Mouse (Mus musculus): ENCODE results near the gene Cyp4a31. TPM values are rescaled to one million over a fixed set of nuclear protein-coding genes. Genes with fewer than 3 reads are reported as not detected.
"Not testable (repeated sequence)": the region's sequence is repeated elsewhere in the genome, so short reads cannot be mapped to it uniquely, and the experiment has no call there.

Cyp4a31 gene
- polyA plus RNA-seq, 1 experiment from 2014 or later, result not detected

DNA sequence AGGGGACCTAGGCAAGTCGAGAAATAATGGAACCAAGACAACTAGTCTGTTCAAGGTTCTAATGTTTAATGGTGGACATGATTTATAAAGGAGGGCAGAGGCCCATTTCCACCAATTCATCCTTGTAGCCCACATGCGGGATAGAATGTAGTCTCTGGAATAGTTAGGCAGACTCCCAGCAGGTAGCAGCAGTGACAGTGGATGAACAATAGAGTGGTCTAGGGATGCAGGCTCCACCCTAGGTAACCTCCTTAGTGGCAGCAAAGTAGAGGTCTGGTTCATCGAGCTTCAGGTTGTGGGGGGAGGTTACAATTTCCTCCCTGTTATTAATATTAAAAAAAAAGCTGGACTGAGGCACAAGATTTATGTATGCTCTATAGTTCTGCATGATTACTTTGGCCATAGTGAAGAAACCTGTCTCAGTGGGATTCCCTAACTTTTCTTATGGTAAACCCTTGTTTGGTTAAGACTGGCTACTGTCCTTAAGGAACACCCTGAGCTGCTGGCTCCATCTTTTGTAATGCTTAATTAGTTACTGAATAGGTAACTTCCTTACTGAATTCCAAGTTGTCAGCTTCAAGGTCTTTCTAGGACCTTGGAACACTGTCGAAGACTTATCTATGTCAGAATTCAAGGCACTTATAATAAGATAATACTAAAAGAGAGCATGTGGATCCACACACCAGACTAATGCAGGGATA, 5.4 kb upstream of the Cyp4a31 start:
- no peak overlapping the region for H3K4me3 ChIP-seq (replicated peaks; ENCODE audit: low read depth, low read length)
- H3K9ac ChIP-seq (replicated peaks; ENCODE audit: low read length), result no peak overlapping the region
- H3K4me1 ChIP-seq (ENCODE audit: control insufficient read depth, insufficient read depth, low read length), result no peaks in the 10 kb centered on the region
- H3K4me2 ChIP-seq (ENCODE audit: low read length), result no peak overlapping the region
- ATAC-seq (ENCODE audit: low FRiP score, low TSS enrichment), result no peak
- no peak for DNase-seq
- 49% methylated on average over 4 of the region's 4 CpGs for WGBS
- H3K9me3 ChIP-seq (ENCODE audit: control insufficient read depth, low read length), result no peaks in the 10 kb centered on the region
- no peak overlapping the region for H3K27ac ChIP-seq (replicated peaks; ENCODE audit: low read depth, low read length)
- H3K27me3 ChIP-seq (ENCODE audit: control insufficient read depth, insufficient read depth, low read length), result no peaks in the 10 kb centered on the region
- no peaks in the 10 kb centered on the region for H3K36me3 ChIP-seq (ENCODE audit: control insufficient read depth, insufficient read depth, low read length)

DNA sequence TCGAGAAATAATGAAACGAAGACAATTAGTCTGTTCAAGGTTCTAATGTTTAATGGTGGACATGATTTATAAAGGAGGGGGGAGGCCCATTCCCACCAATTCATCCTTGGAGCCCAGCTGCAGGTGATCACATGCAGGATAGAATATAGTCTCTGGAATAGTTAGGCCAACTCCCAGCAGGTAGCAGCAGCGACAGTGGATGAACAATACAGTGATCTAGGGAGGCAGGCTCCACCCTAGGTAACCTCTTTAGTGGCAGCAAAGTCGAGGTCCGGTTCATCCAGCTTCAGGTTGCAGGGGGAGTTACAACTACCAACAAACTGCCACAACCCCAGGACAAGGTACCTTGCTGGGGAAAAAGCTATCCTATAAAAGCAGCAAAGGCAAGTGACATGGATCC, 2.2 kb upstream of the Cyp4a31 start:
- 57% methylated on average over 5 of the region's 5 CpGs for WGBS
- ATAC-seq (ENCODE audit: low FRiP score, low TSS enrichment); H3K4me2 ChIP-seq (ENCODE audit: low read length); H3K27me3 ChIP-seq (ENCODE audit: control insufficient read depth, insufficient read depth, low read length); H3K9me3 ChIP-seq (ENCODE audit: control insufficient read depth, low read length); H3K27ac ChIP-seq (replicated peaks; ENCODE audit: low read depth, low read length); DNase-seq; H3K36me3 ChIP-seq (ENCODE audit: control insufficient read depth, insufficient read depth, low read length); H3K4me3 ChIP-seq (replicated peaks; ENCODE audit: low read depth, low read length); H3K9ac ChIP-seq (replicated peaks; ENCODE audit: low read length); H3K4me1 ChIP-seq (ENCODE audit: control insufficient read depth, insufficient read depth, low read length): not testable (repeated sequence)

DNA sequence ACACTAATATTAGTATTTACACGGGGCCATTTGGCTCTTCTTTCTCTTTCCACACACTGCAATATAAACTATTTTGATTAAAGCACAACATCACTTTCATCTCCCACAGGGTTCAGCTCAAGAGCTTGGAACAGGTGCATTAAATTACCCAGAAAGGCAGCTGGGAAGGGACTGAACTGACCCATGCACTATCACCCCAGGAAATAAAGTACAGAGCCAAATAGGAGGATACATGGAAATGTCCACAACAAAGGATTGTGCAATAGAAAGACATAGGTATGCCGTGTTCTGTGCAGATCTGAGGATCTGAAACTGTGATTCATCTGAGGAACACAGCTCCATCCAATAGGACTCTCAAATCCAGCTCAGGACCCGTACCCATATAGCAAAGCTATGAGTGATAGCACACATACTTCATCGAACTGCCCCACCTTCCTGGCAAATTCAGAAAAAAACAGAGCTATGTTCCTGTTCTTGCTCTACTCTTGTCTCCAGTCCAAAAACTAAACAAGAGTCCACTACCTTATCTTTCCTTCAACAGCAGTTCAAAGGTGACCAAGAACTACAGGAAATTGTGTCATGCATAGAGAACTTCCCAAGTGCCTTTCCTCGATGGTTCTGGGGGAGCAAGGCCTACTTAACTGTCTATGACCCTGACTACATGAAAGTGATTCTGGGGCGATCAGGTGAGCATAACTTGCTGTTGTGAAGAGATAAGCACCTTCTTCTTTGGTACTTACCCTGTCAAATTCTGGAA, 1.2 kb downstream of the Cyp4a31 start:
- not testable (repeated sequence) for H3K36me3 ChIP-seq (ENCODE audit: control insufficient read depth, insufficient read depth, low read length); H3K4me1 ChIP-seq (ENCODE audit: control insufficient read depth, insufficient read depth, low read length); H3K9me3 ChIP-seq (ENCODE audit: control insufficient read depth, low read length); ATAC-seq (ENCODE audit: low FRiP score, low TSS enrichment); H3K27ac ChIP-seq (replicated peaks; ENCODE audit: low read depth, low read length); H3K4me2 ChIP-seq (ENCODE audit: low read length); H3K4me3 ChIP-seq (replicated peaks; ENCODE audit: low read depth, low read length); DNase-seq; H3K27me3 ChIP-seq (ENCODE audit: control insufficient read depth, insufficient read depth, low read length); H3K9ac ChIP-seq (replicated peaks; ENCODE audit: low read length)
- 89% methylated on average over 6 of the region's 6 CpGs for WGBS

DNA sequence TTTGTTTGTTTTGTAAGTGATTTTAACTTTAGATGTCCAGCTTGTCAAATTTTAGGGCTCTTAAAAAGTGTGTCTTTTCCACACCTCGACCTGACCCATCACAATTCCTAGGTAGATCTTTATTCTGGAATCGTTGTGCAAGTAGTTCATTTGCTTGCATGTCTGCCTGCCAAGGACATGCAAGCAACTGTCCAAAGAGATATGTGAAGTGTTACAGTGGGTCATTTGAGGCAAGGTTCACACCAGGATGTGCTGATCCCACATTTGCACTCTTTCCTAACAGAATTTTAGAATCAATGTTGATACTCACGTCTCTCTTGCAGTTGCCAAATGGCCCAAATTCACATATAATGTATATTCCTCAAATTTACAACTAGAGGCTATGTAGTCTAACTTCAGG, 11.8 kb downstream of the Cyp4a31 start:
- no peak overlapping the region for H3K4me3 ChIP-seq (replicated peaks; ENCODE audit: low read depth, low read length)
- ATAC-seq (ENCODE audit: low FRiP score, low TSS enrichment) (no peak), DNase-seq (no peak)
- H3K9ac ChIP-seq (replicated peaks; ENCODE audit: low read length), result no peak overlapping the region
- H3K9me3 ChIP-seq (ENCODE audit: control insufficient read depth, low read length), result no peaks in the 10 kb centered on the region
- 88% methylated on average over 3 of the region's 3 CpGs for WGBS
- no peaks in the 10 kb centered on the region for H3K4me1 ChIP-seq (ENCODE audit: control insufficient read depth, insufficient read depth, low read length)
- H3K27ac ChIP-seq (replicated peaks; ENCODE audit: low read depth, low read length), result no peak overlapping the region
- no peaks in the 10 kb centered on the region for H3K36me3 ChIP-seq (ENCODE audit: control insufficient read depth, insufficient read depth, low read length)
- no peaks in the 10 kb centered on the region for H3K27me3 ChIP-seq (ENCODE audit: control insufficient read depth, insufficient read depth, low read length)
- no peak overlapping the region for H3K4me2 ChIP-seq (ENCODE audit: low read length)

DNA sequence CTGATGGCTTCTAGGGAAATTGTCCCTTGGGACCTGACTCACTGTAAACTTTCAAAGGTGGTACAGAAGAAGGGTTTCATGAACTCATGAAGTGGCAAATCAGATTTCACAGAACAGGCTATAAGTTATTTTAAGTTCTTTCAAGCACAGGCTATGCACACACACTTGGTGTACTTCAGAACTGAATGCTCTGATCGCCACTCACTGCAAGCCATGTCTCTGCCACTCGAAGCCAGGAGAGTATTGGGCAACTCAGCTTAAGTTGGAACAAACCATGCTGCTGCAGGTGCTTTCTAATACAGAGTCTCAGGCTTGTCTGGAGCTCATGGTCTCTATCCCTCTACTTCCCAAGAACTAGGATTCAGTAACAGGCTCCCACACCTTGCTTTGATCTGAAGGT, 12.3 kb downstream of the Cyp4a31 start:
- no peak overlapping the region for H3K4me3 ChIP-seq (replicated peaks; ENCODE audit: low read depth, low read length)
- H3K4me1 ChIP-seq (ENCODE audit: control insufficient read depth, insufficient read depth, low read length), result no peaks in the 10 kb centered on the region
- no peaks in the 10 kb centered on the region for H3K9me3 ChIP-seq (ENCODE audit: control insufficient read depth, low read length)
- no peak overlapping the region for H3K27ac ChIP-seq (replicated peaks; ENCODE audit: low read depth, low read length)
- no peak overlapping the region for H3K4me2 ChIP-seq (ENCODE audit: low read length)
- H3K9ac ChIP-seq (replicated peaks; ENCODE audit: low read length), result no peak overlapping the region
- ATAC-seq (ENCODE audit: low FRiP score, low TSS enrichment) (no peak), DNase-seq (no peak)
- 78% methylated on average over 2 of the region's 2 CpGs for WGBS
- no peaks in the 10 kb centered on the region for H3K36me3 ChIP-seq (ENCODE audit: control insufficient read depth, insufficient read depth, low read length)
- H3K27me3 ChIP-seq (ENCODE audit: control insufficient read depth, insufficient read depth, low read length), result no peaks in the 10 kb centered on the region

DNA sequence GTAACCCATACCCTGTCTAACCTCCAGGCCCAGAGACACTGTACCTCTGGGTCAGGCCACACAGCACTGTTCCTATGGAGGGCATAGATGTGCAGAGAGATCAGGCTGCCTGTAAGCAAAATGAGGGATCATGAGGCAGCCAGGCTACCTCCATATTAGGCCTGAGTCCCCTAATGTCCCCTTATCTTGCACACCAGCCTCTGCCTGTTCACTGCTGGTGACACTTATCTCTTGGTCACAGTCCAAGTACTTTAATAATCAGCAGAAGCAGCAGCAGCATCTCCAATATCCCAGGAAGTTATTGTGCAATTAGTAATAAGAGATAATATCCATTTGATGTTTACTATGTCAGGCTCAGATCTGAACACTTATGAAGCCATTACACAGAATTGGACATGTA, 19.6 kb downstream of the Cyp4a31 start:
- Histone ChIP-seq H3K4me2 (ENCODE audit: low read length) (no peak overlapping the region), H3K9ac (replicated peaks; ENCODE audit: low read length) (no peak overlapping the region), H3K27ac (replicated peaks; ENCODE audit: low read depth, low read length) (no peak overlapping the region), H3K4me1 (ENCODE audit: control insufficient read depth, insufficient read depth, low read length) (no peaks in the 10 kb centered on the region), H3K36me3 (ENCODE audit: control insufficient read depth, insufficient read depth, low read length) (no peaks in the 10 kb centered on the region), H3K27me3 (ENCODE audit: control insufficient read depth, insufficient read depth, low read length) (no peaks in the 10 kb centered on the region), H3K9me3 (ENCODE audit: control insufficient read depth, low read length) (no peaks in the 10 kb centered on the region), H3K4me3 (replicated peaks; ENCODE audit: low read depth, low read length) (no peak overlapping the region)
- ATAC-seq (ENCODE audit: low FRiP score, low TSS enrichment) (no peak), DNase-seq (no peak)

DNA sequence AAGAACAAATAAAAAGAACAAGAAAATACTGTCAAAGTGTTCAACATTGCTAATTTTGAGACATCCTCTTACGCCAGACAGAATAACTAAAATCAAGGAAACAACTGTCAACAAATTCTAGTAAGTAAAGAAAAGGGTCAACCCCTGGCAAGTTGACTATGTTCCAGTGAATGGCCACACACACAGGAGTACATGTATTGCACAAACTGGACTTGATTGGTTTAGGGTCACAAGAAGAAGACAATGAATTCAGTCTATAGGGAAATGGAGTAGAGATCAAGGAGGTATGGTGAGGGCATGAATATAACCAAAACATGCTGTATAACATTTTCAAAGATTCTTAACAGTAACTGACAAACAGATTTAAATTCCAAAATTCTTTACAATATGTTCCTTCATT, 32.9 kb downstream of the Cyp4a31 start:
- no peak for DNase-seq
- H3K4me3 ChIP-seq (replicated peaks; ENCODE audit: low read depth, low read length), result no peak overlapping the region
- H3K9me3 ChIP-seq (ENCODE audit: control insufficient read depth, low read length), result no peaks in the 10 kb centered on the region
- no peak overlapping the region for H3K9ac ChIP-seq (replicated peaks; ENCODE audit: low read length)
- no peak overlapping the region for H3K27ac ChIP-seq (replicated peaks; ENCODE audit: low read depth, low read length)
- no peak for ATAC-seq (ENCODE audit: low FRiP score, low TSS enrichment)
- H3K4me2 ChIP-seq (ENCODE audit: low read length), result no peak overlapping the region
- H3K4me1 ChIP-seq (ENCODE audit: control insufficient read depth, insufficient read depth, low read length), result no peaks in the 10 kb centered on the region
- no peaks in the 10 kb centered on the region for H3K36me3 ChIP-seq (ENCODE audit: control insufficient read depth, insufficient read depth, low read length)
- WGBS, result 91% methylated on average over 1 of the region's 1 CpGs
- H3K27me3 ChIP-seq (ENCODE audit: control insufficient read depth, insufficient read depth, low read length), result no peaks in the 10 kb centered on the region

DNA sequence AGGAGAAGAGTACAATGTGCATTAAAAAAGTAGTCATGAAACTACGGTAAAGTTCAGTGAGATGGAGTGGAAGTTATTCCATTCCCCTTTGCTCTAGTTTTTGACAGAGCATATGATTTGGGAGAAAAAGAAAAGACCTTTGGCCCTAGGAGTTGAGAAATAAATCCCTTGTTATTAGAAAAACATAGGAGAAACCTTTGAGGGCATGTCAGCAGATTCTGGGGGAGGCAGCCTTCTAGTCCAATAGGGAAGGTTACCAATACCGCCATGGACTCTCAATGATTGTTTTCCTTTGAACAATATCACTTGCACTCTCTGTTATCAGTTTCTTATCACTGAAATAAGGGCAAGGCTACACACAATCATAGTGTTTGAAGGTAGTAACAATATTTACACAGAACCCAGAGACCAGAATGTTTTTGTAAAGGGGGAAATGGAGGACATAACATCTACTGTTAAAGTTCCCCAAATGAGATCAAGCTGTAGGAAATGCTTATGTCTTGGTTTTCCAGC, 33.4 kb downstream of the Cyp4a31 start:
- Histone ChIP-seq H3K27me3 (ENCODE audit: control insufficient read depth, insufficient read depth, low read length) (no peaks in the 10 kb centered on the region), H3K27ac (replicated peaks; ENCODE audit: low read depth, low read length) (no peak overlapping the region), H3K4me1 (ENCODE audit: control insufficient read depth, insufficient read depth, low read length) (no peaks in the 10 kb centered on the region), H3K9ac (replicated peaks; ENCODE audit: low read length) (no peak overlapping the region), H3K4me2 (ENCODE audit: low read length) (no peak overlapping the region), H3K4me3 (replicated peaks; ENCODE audit: low read depth, low read length) (no peak overlapping the region), H3K9me3 (ENCODE audit: control insufficient read depth, low read length) (no peaks in the 10 kb centered on the region), H3K36me3 (ENCODE audit: control insufficient read depth, insufficient read depth, low read length) (no peaks in the 10 kb centered on the region)
- whole genome bisulfite sequencing, result 92% methylated on average over 2 of the region's 2 CpGs
- ATAC-seq (ENCODE audit: low FRiP score, low TSS enrichment) (no peak), DNase-seq (no peak)

DNA sequence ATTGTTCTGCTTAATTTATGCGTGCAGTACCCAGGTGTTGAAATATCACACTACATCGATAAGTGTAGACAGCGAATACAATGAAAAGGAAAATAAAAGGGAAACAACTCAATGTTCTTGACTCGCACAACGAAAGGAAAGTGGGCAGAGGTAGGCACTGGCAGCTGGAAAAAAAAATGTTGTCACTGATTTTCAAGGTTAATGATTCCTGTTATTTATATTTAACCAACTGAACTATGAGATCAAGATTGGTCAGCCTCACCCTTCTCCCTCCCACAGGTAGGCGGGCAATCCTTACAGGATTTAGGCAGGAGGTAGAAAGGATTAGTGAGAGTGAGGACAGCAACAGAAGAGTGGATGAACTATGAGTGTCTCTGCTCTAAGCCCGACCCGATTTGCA, 37.2 kb downstream of the Cyp4a31 start, which contains the start of gene Cyp4a32:
Gene Cyp4a32 (plus strand): TSS at position 359 of the 400 bp plus-strand sequence.
- WGBS, result 95% methylated on average over 8 of the region's 8 CpGs
- not testable (repeated sequence) for H3K27ac ChIP-seq (replicated peaks; ENCODE audit: low read depth, low read length); H3K36me3 ChIP-seq (ENCODE audit: control insufficient read depth, insufficient read depth, low read length); H3K4me1 ChIP-seq (ENCODE audit: control insufficient read depth, insufficient read depth, low read length); H3K9me3 ChIP-seq (ENCODE audit: control insufficient read depth, low read length); H3K9ac ChIP-seq (replicated peaks; ENCODE audit: low read length); H3K4me3 ChIP-seq (replicated peaks; ENCODE audit: low read depth, low read length); ATAC-seq (ENCODE audit: low FRiP score, low TSS enrichment); DNase-seq; H3K4me2 ChIP-seq (ENCODE audit: low read length); H3K27me3 ChIP-seq (ENCODE audit: control insufficient read depth, insufficient read depth, low read length)
